Mouse (Mus musculus) megakaryocyte, embryonic 14.5 days (primary cell): Measurements from ENCODE around the gene Synj2. TPM values are rescaled to one million over a fixed set of nuclear protein-coding genes. Genes with fewer than 3 reads are reported as not detected.

Experiments used
- H3K27me3 ChIP-seq: replicated peaks from 2 replicates; pipeline ENCODE3; 2012; ENCODE audit warnings: inconsistent platforms
- H3K36me3 ChIP-seq: replicated peaks from 2 replicates; pipeline ENCODE3; 2012; ENCODE audit warnings: low read length, inconsistent platforms, mixed read lengths
- H3K4me1 ChIP-seq: 2 replicates; pipeline ENCODE4 v1.6.1; 2012; ENCODE audit warnings: inconsistent platforms
- H3K4me3 ChIP-seq: replicated peaks from 2 replicates; pipeline ENCODE3; 2012; ENCODE audit warnings: moderate library complexity, mild to moderate bottlenecking, inconsistent platforms
- H3K9me3 ChIP-seq: 2 replicates; pipeline ENCODE4 v1.6.1; 2012; ENCODE audit warnings: inconsistent platforms
- FLI1 ChIP-seq: IDR thresholded peaks from 2 replicates; pipeline ENCODE4 v1.6.1; 2012; ENCODE audit warnings: low read length, inconsistent platforms, mixed read lengths
- GATA1 ChIP-seq: IDR thresholded peaks from 3 replicates; pipeline ENCODE4 v1.6.1; 2012; ENCODE audit warnings: mixed read lengths, low read length, inconsistent platforms, borderline replicate concordance
- polyA plus RNA-seq: library from polyadenylated mRNA; stranded (reverse); fragments of >175 nt; gene quantifications from 2 replicates; pipeline ENCODE4 v1.2.3, GENCODE M21; 2012; ENCODE audit warnings: low replicate concordance; ENCODE audit not compliant: insufficient read depth

Gene Synj2
- polyA plus RNA-seq, 1 experiment: 4.1 TPM

- no peak overlapping the region for H3K4me3 ChIP-seq
These were observed 8.9 kb upstream of the Synj2 start for GRCm38 (mm10) chr17:5932161-5932560.

GRCm38 (mm10) chr17:5934554-5935324, 6.3 kb upstream of the Synj2 start:
- TF ChIP-seq GATA1 (no peak), FLI1 (no peak)
- no peaks in the 10 kb centered on the region for H3K27me3 ChIP-seq
- H3K4me1 ChIP-seq: peaks cover 48% of the 10 kb centered on the region
- peak overlapping the region; percentile 91 for H3K4me3 ChIP-seq
- H3K9me3 ChIP-seq: peaks cover 4% of the 10 kb centered on the region; the same call in 1 of the 2 replicates
- H3K36me3 ChIP-seq: peaks cover 31% of the 10 kb centered on the region

More at GRCm38 (mm10) chr17:5932161-5932560, 8.9 kb upstream of the Synj2 start:
- Histone ChIP-seq H3K9me3 (no peaks in the 10 kb centered on the region), H3K36me3 (peaks cover 57% of the 10 kb centered on the region), H3K27me3 (no peaks in the 10 kb centered on the region), H3K4me1 (peaks cover 36% of the 10 kb centered on the region)
- TF ChIP-seq GATA1 (no peak), FLI1 (no peak)

GRCm38 (mm10) chr17:5935680-5936079, 5.4 kb upstream of the Synj2 start:
- Histone ChIP-seq H3K9me3 (peaks cover 4% of the 10 kb centered on the region; the same call in 1 of the 2 replicates), H3K27me3 (peaks cover 8% of the 10 kb centered on the region), H3K4me1 (peaks cover 56% of the 10 kb centered on the region), H3K4me3 (peak overlapping the region; percentile 91), H3K36me3 (peaks cover 24% of the 10 kb centered on the region)
- TF ChIP-seq GATA1: no peak
- TF ChIP-seq FLI1: no peak

GRCm38 (mm10) chr17:5936276-5936675, 4.8 kb upstream of the Synj2 start:
- H3K27me3 ChIP-seq: peaks cover 10% of the 10 kb centered on the region
- peaks cover 20% of the 10 kb centered on the region for H3K36me3 ChIP-seq
- TF ChIP-seq FLI1 (no peak), GATA1 (no peak)
- peaks cover 4% of the 10 kb centered on the region; the same call in 1 of the 2 replicates for H3K9me3 ChIP-seq
- peaks cover 56% of the 10 kb centered on the region for H3K4me1 ChIP-seq
- H3K4me3 ChIP-seq: no peak overlapping the region

- Histone ChIP-seq H3K9me3 (peaks cover 4% of the 10 kb centered on the region; the same call in 1 of the 2 replicates), H3K4me1 (peaks cover 64% of the 10 kb centered on the region), H3K4me3 (no peak overlapping the region), H3K27me3 (peaks cover 12% of the 10 kb centered on the region), H3K36me3 (peaks cover 9% of the 10 kb centered on the region)
- TF ChIP-seq FLI1 (no peak), GATA1 (no peak)
These were observed 3.6 kb upstream of the Synj2 start for GRCm38 (mm10) chr17:5937441-5937840.

GRCm38 (mm10) chr17:5939871-5940270, 1.2 kb upstream of the Synj2 start:
- TF ChIP-seq GATA1 (no peak), FLI1 (no peak)
- H3K36me3 ChIP-seq: peaks cover 3% of the 10 kb centered on the region
- peaks cover 63% of the 10 kb centered on the region for H3K4me1 ChIP-seq
- peaks cover 4% of the 10 kb centered on the region; the same call in 1 of the 2 replicates for H3K9me3 ChIP-seq
- H3K4me3 ChIP-seq: no peak overlapping the region
- H3K27me3 ChIP-seq: peaks cover 12% of the 10 kb centered on the region

GRCm38 (mm10) chr17:5940792-5941191, 288 bp upstream of the Synj2 start:
- Histone ChIP-seq H3K27me3 (peaks cover 12% of the 10 kb centered on the region), H3K4me3 (peak overlapping the region; percentile 95), H3K4me1 (peaks cover 61% of the 10 kb centered on the region), H3K9me3 (peaks cover 4% of the 10 kb centered on the region; the same call in 1 of the 2 replicates), H3K36me3 (peaks cover 5% of the 10 kb centered on the region)
- TF ChIP-seq FLI1 (no peak), GATA1 (no peak)

GRCm38 (mm10) chr17:5942156-5942555, 1.1 kb downstream of the Synj2 start:
- Histone ChIP-seq H3K4me3 (peak overlapping the region; percentile 95), H3K4me1 (peaks cover 64% of the 10 kb centered on the region), H3K36me3 (peaks cover 5% of the 10 kb centered on the region), H3K27me3 (peaks cover 12% of the 10 kb centered on the region), H3K9me3 (peaks cover 4% of the 10 kb centered on the region; the same call in 1 of the 2 replicates)
- TF ChIP-seq GATA1 (no peak), FLI1 (no peak)

GRCm38 (mm10) chr17:5943053-5943452, 2.0 kb downstream of the Synj2 start:
- TF ChIP-seq FLI1 (no peak), GATA1 (no peak)
- H3K27me3 ChIP-seq: peaks cover 15% of the 10 kb centered on the region
- peaks cover 61% of the 10 kb centered on the region for H3K4me1 ChIP-seq
- peaks cover 4% of the 10 kb centered on the region; the same call in 1 of the 2 replicates for H3K9me3 ChIP-seq
- peaks cover 5% of the 10 kb centered on the region for H3K36me3 ChIP-seq
- H3K4me3 ChIP-seq: no peak overlapping the region

- peaks cover 2% of the 10 kb centered on the region for H3K27me3 ChIP-seq
- H3K4me1 ChIP-seq: peaks cover 53% of the 10 kb centered on the region
- peaks cover 5% of the 10 kb centered on the region for H3K36me3 ChIP-seq
- no peak for TF ChIP-seq FLI1
- no peaks in the 10 kb centered on the region for H3K9me3 ChIP-seq
- no peak overlapping the region for H3K4me3 ChIP-seq
These were observed 6.0 kb downstream of the Synj2 start for GRCm38 (mm10) chr17:5947039-5947438.
